Mouse (Mus musculus): ENCODE measurements around the gene Ksr2. TPM values are rescaled to one million over a fixed set of nuclear protein-coding genes. Genes with fewer than 3 reads are reported as not detected.

Ksr2 gene
- polyA plus RNA-seq, 1 experiment from 2014 or later: 0.09 TPM

DNA sequence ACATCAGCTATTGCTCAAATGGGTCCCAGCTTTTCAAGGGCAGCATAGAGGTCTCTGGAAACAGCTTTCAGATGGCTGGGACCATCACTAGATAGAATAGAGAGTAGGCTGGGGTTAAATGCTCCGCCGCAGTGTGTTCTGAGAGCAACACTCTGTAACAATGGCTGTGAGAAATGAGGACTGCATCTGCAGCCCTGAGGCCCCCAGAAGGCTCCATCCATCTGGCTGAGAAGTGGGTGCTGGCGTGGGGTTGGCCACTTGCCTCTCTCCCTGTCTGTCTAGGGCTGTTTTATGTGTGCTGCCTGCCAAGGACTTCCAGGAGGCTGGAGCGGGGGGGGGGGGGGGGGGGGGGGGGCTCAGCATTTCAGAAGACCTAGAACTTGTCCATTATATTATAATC, 253.5 kb downstream of the Ksr2 start:
- Histone ChIP-seq H3K27me3 (ENCODE audit: insufficient read depth, poor library complexity, severe bottlenecking) (0 out of 2 replicates have a peak, but pooled peaks cover 6% of the 10 kb centered on the region), H3K36me3 (no peaks in the 10 kb centered on the region), H3K9me3 (no peaks in the 10 kb centered on the region), H3K4me3 (no peak overlapping the region), H3K4me1 (peaks cover 41% of the 10 kb centered on the region), H3K27ac (no peak overlapping the region)
- DNase-seq (ENCODE audit: low spot score): no peak
- 78% methylated on average over 3 of the region's 4 CpGs for WGBS

- H3K9me3 ChIP-seq: no peaks in the 10 kb centered on the region
- no peaks in the 10 kb centered on the region for H3K36me3 ChIP-seq
- 30% methylated on average over 4 of the region's 4 CpGs for WGBS
- H3K4me3 ChIP-seq: no peak overlapping the region
- DNase-seq (ENCODE audit: low spot score): peak; percentile 78
- peaks cover 38% of the 10 kb centered on the region for H3K4me1 ChIP-seq
- H3K27me3 ChIP-seq (ENCODE audit: insufficient read depth, poor library complexity, severe bottlenecking): no peaks in the 10 kb centered on the region
- H3K27ac ChIP-seq: no peak overlapping the region
Measured at GRCm38 (mm10) chr5:117669265-117669664, 255.5 kb downstream of the Ksr2 start.

GRCm38 (mm10) chr5:117669843-117670242, 256.0 kb downstream of the Ksr2 start:
- 66% methylated on average over 7 of the region's 7 CpGs for WGBS
- Histone ChIP-seq H3K4me3 (no peak overlapping the region), H3K27ac (no peak overlapping the region), H3K4me1 (peaks cover 38% of the 10 kb centered on the region), H3K9me3 (no peaks in the 10 kb centered on the region), H3K36me3 (no peaks in the 10 kb centered on the region), H3K27me3 (ENCODE audit: insufficient read depth, poor library complexity, severe bottlenecking) (no peaks in the 10 kb centered on the region)
- no peak for DNase-seq (ENCODE audit: low spot score)

- Histone ChIP-seq H3K4me1 (peaks cover 30% of the 10 kb centered on the region), H3K36me3 (no peaks in the 10 kb centered on the region), H3K9me3 (no peaks in the 10 kb centered on the region), H3K27me3 (ENCODE audit: insufficient read depth, poor library complexity, severe bottlenecking) (no peaks in the 10 kb centered on the region), H3K27ac (no peak overlapping the region), H3K4me3 (no peak overlapping the region)
- 49% methylated on average over 6 of the region's 6 CpGs for WGBS
- no peak for DNase-seq (ENCODE audit: low spot score)
Measured at GRCm38 (mm10) chr5:117671362-117671761, 257.6 kb downstream of the Ksr2 start.

GRCm38 (mm10) chr5:117675840-117676239, 262.0 kb downstream of the Ksr2 start:
- 62% methylated on average over 8 of the region's 8 CpGs for WGBS

DNA sequence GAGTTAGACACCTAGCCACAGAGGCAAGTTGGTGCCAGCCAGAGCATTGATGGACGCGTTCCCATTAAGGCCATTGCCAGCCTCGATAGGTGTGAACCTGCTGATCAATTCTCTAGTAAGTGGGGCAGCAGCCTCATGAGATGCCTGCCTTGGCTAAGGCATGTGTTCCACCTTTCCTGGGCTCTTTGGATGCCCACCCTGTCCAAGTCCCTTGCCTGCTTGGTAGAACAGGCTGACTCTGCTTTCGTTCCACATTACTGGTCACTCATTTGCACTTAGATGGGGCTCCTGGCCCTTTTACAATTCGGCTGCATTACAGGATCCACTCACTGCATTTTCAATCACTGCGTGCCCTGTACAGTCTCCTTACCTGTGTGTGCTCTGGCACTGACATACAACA, 263.4 kb downstream of the Ksr2 start:
- H3K4me1 ChIP-seq: no peaks in the 10 kb centered on the region
- H3K9me3 ChIP-seq: no peaks in the 10 kb centered on the region
- H3K27me3 ChIP-seq (ENCODE audit: insufficient read depth, poor library complexity, severe bottlenecking): peaks cover 9% of the 10 kb centered on the region; the same call in 1 of the 2 replicates
- H3K4me3 ChIP-seq: no peak overlapping the region
- WGBS: 89% methylated on average over 6 of the region's 6 CpGs
- no peaks in the 10 kb centered on the region for H3K36me3 ChIP-seq
- no peak overlapping the region for H3K27ac ChIP-seq
- no peak for DNase-seq (ENCODE audit: low spot score)

More at GRCm38 (mm10) chr5:117675840-117676239, 262.0 kb downstream of the Ksr2 start:
- Histone ChIP-seq H3K4me1 (0 out of 2 replicates have a peak, but pooled peaks cover 5% of the 10 kb centered on the region), H3K27ac (no peak overlapping the region), H3K27me3 (ENCODE audit: insufficient read depth, poor library complexity, severe bottlenecking) (peaks cover 9% of the 10 kb centered on the region; the same call in 1 of the 2 replicates), H3K4me3 (no peak overlapping the region), H3K36me3 (no peaks in the 10 kb centered on the region), H3K9me3 (no peaks in the 10 kb centered on the region)
- no peak for DNase-seq (ENCODE audit: low spot score)

- H3K36me3 ChIP-seq: no peaks in the 10 kb centered on the region
- WGBS: 69% methylated on average over 5 of the region's 5 CpGs
- no peaks in the 10 kb centered on the region for H3K4me1 ChIP-seq
- no peak overlapping the region for H3K4me3 ChIP-seq
- H3K27me3 ChIP-seq (ENCODE audit: insufficient read depth, poor library complexity, severe bottlenecking): peaks cover 9% of the 10 kb centered on the region; the same call in 1 of the 2 replicates
- no peaks in the 10 kb centered on the region for H3K9me3 ChIP-seq
- DNase-seq (ENCODE audit: low spot score): no peak
- H3K27ac ChIP-seq: no peak overlapping the region
Measured at GRCm38 (mm10) chr5:117678371-117678770, 264.6 kb downstream of the Ksr2 start.

DNA sequence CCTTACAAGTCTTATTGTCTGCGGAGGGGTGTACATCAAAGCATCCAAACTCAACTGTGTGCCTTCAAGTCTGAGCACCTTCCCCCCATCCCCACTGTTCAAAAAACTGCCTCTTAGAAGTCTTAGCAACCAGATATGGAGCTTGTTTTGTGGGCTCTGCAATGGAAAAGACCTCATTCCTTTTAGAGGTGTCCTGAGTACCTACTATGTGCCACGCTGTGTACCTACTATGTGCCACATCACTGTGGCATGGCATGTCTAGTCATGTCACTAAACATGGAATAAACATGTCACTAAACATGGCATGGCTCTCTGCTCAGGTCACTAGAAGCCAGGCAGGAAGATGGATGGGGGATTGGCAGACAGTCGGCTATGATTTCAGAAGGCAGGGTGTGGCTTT, 268.4 kb downstream of the Ksr2 start:
- Histone ChIP-seq H3K36me3 (no peaks in the 10 kb centered on the region), H3K4me3 (no peak overlapping the region), H3K9me3 (no peaks in the 10 kb centered on the region), H3K27ac (no peak overlapping the region), H3K27me3 (ENCODE audit: insufficient read depth, poor library complexity, severe bottlenecking) (peaks cover 9% of the 10 kb centered on the region; the same call in 1 of the 2 replicates), H3K4me1 (no peaks in the 10 kb centered on the region)
- DNase-seq (ENCODE audit: low spot score): no peak
- WGBS: 92% methylated on average over 3 of the region's 3 CpGs

DNA sequence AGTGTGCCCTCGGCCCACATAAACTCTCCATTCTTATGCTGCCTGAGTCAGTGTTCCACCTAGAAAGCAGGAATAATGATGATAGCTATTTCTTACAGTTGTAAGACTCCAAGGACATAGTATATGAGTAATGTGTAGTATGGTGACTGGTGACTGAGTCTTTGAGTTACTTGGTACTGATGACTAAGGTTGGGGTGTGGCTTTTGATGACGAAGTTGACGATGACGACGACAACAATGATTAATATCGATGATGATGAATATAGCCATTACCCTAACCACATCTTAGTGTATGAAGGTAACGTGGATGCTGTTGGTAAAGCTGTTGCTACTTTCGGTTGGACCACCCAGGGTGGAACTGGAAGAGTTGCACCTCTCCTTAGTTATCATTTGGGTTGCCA, 270.7 kb downstream of the Ksr2 start:
- Histone ChIP-seq H3K9me3 (no peaks in the 10 kb centered on the region), H3K27me3 (ENCODE audit: insufficient read depth, poor library complexity, severe bottlenecking) (no peaks in the 10 kb centered on the region; the same call in 1 of the 2 replicates), H3K27ac (no peak overlapping the region), H3K36me3 (no peaks in the 10 kb centered on the region), H3K4me3 (no peak overlapping the region), H3K4me1 (0 out of 2 replicates have a peak, but pooled peaks cover 6% of the 10 kb centered on the region)
- 87% methylated on average over 8 of the region's 8 CpGs for WGBS
- DNase-seq (ENCODE audit: low spot score): no peak

DNA sequence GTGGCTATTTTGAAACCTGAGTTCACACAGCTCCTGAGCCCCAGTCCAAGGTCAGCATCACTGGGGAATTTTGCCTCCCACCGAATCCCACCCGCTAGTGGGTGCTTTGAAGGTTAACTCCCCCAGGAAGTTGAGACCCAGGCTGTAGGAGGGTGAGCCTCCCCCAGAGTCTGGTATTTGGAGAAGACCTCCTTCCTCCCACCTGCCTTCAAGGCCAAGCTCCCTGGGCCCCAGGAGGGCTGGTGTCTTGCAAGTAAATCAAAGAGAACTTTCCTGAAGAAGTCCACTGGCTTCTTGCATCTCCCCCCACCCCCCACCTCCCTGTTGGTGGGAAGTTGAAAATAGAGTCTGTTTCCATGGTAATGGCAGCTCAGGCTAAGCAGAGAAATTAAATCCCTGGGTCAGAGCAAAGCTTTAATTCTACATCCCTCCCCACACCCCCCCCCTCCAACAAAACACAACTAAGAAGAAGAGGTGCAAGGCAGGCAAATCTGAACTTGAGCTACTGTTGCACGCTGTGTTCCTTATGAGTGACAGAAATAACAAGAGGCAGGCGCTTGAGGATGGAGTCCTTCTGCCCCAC, 274.1 kb downstream of the Ksr2 start:
- no peak for DNase-seq (ENCODE audit: low spot score)
- Histone ChIP-seq H3K36me3 (no peaks in the 10 kb centered on the region), H3K4me1 (peaks cover 12% of the 10 kb centered on the region; the same call in 1 of the 2 replicates), H3K4me3 (no peak overlapping the region), H3K27ac (no peak overlapping the region), H3K27me3 (ENCODE audit: insufficient read depth, poor library complexity, severe bottlenecking) (peaks cover 6% of the 10 kb centered on the region), H3K9me3 (no peaks in the 10 kb centered on the region)
- WGBS: 28% methylated on average over 4 of the region's 4 CpGs

DNA sequence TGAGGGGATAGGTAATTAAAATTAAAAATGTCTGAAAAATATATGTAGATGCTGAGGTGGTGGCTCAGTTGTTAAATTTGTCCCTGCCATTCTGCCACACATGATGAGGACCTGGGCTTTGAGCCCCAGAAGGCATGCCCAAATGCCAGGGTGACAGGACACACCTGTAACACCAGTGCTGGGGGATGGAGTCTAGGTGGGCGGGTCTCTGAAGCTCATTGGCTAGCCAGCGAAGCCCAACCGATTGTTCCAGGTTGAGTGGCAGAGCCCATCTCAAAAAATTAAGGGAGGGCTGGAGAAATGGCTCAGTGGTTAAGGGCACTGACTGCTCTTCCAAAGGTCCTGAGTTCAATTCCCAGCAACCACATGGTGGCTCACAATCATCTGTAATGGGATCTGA, 274.9 kb downstream of the Ksr2 start:
- H3K4me1 ChIP-seq: peaks cover 12% of the 10 kb centered on the region; the same call in 1 of the 2 replicates
- H3K36me3 ChIP-seq: no peaks in the 10 kb centered on the region
- no peaks in the 10 kb centered on the region for H3K9me3 ChIP-seq
- H3K4me3 ChIP-seq: no peak overlapping the region
- H3K27ac ChIP-seq: no peak overlapping the region
- WGBS: 26% methylated on average over 3 of the region's 3 CpGs
- peaks cover 6% of the 10 kb centered on the region for H3K27me3 ChIP-seq (ENCODE audit: insufficient read depth, poor library complexity, severe bottlenecking)
- DNase-seq (ENCODE audit: low spot score): no peak

GRCm38 (mm10) chr5:117689840-117690239, 276.0 kb downstream of the Ksr2 start:
- 56% methylated on average over 8 of the region's 8 CpGs for WGBS
- no peaks in the 10 kb centered on the region for H3K9me3 ChIP-seq
- H3K36me3 ChIP-seq: no peaks in the 10 kb centered on the region
- H3K27ac ChIP-seq: no peak overlapping the region
- no peak for DNase-seq (ENCODE audit: low spot score)
- peaks cover 18% of the 10 kb centered on the region for H3K4me1 ChIP-seq
- no peak overlapping the region for H3K4me3 ChIP-seq
- peaks cover 6% of the 10 kb centered on the region for H3K27me3 ChIP-seq (ENCODE audit: insufficient read depth, poor library complexity, severe bottlenecking)

DNA sequence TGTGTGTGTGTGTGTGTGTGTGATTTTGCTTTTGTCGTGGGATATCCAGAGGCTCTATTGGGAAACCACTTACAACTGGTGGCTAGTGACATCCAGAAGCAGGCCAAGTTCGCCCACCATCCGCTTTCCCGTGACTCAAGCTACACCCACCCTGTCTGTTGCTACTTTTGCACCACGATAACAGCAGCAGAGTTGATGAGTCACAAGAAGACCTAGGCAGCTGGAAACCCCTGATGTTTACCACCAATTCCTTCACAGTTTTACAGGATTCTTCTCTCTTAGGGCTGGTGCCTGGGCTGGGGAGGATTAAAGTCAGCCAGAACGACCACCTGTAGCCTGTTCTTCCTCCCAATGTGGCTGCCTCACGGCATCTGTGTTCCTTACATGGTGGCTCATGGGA, 277.5 kb downstream of the Ksr2 start:
- WGBS: 66% methylated on average over 7 of the region's 7 CpGs
- H3K36me3 ChIP-seq: no peaks in the 10 kb centered on the region
- H3K27me3 ChIP-seq (ENCODE audit: insufficient read depth, poor library complexity, severe bottlenecking): peaks cover 11% of the 10 kb centered on the region
- DNase-seq (ENCODE audit: low spot score): no peak
- H3K4me1 ChIP-seq: peaks cover 18% of the 10 kb centered on the region
- H3K4me3 ChIP-seq: no peak overlapping the region
- no peaks in the 10 kb centered on the region for H3K9me3 ChIP-seq
- H3K27ac ChIP-seq: no peak overlapping the region

- Histone ChIP-seq H3K4me3 (no peak overlapping the region), H3K4me1 (peaks cover 12% of the 10 kb centered on the region), H3K27me3 (ENCODE audit: insufficient read depth, poor library complexity, severe bottlenecking) (peaks cover 11% of the 10 kb centered on the region), H3K9me3 (no peaks in the 10 kb centered on the region), H3K36me3 (no peaks in the 10 kb centered on the region), H3K27ac (no peak overlapping the region)
- 65% methylated on average over 3 of the region's 3 CpGs for WGBS
- DNase-seq (ENCODE audit: low spot score): no peak
Measured at GRCm38 (mm10) chr5:117693557-117693956, 279.8 kb downstream of the Ksr2 start.

Data from heart, embryonic 10.5 days (tissue).